Mouse (Mus musculus) layer of hippocampus, adult 11-12 months (tissue): ENCODE measurements around the gene Atp2a3.
A peak's percentile ranks its signal among the peaks of the same experiment; 100 is the strongest.

Experiments used
- DNase-seq: peaks from one replicate; pipeline ENCODE4 v3.0.0; 2022; ENCODE audit warnings: low spot score

Atp2a3 gene

GRCm38 (mm10) chr11:72954216-72954615 is 6.8 kb upstream of the Atp2a3 start:
- no peak for DNase-seq

GRCm38 (mm10) chr11:72955339-72955974 is 5.5 kb upstream of the Atp2a3 start:
- DNase-seq: no peak

- DNase-seq: no peak
Measured at GRCm38 (mm10) chr11:72957318-72957717, 3.7 kb upstream of the Atp2a3 start.

GRCm38 (mm10) chr11:72959924-72960679 is 867 bp upstream of the Atp2a3 start:
- DNase-seq: no peak

GRCm38 (mm10) chr11:72960723-72961071 is 272 bp upstream of the Atp2a3 start:
- no peak for DNase-seq

GRCm38 (mm10) chr11:72962378-72962777 is 1.4 kb downstream of the Atp2a3 start:
- DNase-seq: no peak

GRCm38 (mm10) chr11:72963058-72963788 is 2.3 kb downstream of the Atp2a3 start:
- DNase-seq: no peak

- no peak for DNase-seq
Measured at GRCm38 (mm10) chr11:72963789-72964294, 2.9 kb downstream of the Atp2a3 start.

- DNase-seq: no peak
Measured at GRCm38 (mm10) chr11:72974995-72975503, 14.1 kb downstream of the Atp2a3 start.

- DNase-seq: no peak
Measured at GRCm38 (mm10) chr11:72982516-72982915, 21.5 kb downstream of the Atp2a3 start.

- DNase-seq: no peak
Measured at GRCm38 (mm10) chr11:72983283-72983682, 22.3 kb downstream of the Atp2a3 start.

- no peak for DNase-seq
Measured at GRCm38 (mm10) chr11:72986745-72987144, 25.8 kb downstream of the Atp2a3 start.

- DNase-seq: no peak
Measured at GRCm38 (mm10) chr11:72987234-72987633, 26.3 kb downstream of the Atp2a3 start.

GRCm38 (mm10) chr11:72987807-72988206 is 26.8 kb downstream of the Atp2a3 start:
- DNase-seq: no peak

GRCm38 (mm10) chr11:72989044-72989443 is 28.1 kb downstream of the Atp2a3 start:
- no peak for DNase-seq

GRCm38 (mm10) chr11:72990688-72991087 is 29.7 kb downstream of the Atp2a3 start:
- no peak for DNase-seq

- DNase-seq: no peak
Measured at GRCm38 (mm10) chr11:72991961-72992360, 31.0 kb downstream of the Atp2a3 start.

GRCm38 (mm10) chr11:72996346-72996745 is 35.4 kb downstream of the Atp2a3 start:
- no peak for DNase-seq

- DNase-seq: no peak
Measured at GRCm38 (mm10) chr11:72996781-72997180, 35.8 kb downstream of the Atp2a3 start.

- no peak for DNase-seq
Measured at GRCm38 (mm10) chr11:72997529-72998326, 36.8 kb downstream of the Atp2a3 start.

- DNase-seq: no peak
Measured at GRCm38 (mm10) chr11:72998771-72999170, 37.8 kb downstream of the Atp2a3 start, which contains the start of gene P2rx1. TSS of gene P2rx1 (plus strand) at chr11:72999103.

- DNase-seq: peak; percentile 73
Measured at GRCm38 (mm10) chr11:73001029-73001428, 40.1 kb downstream of the Atp2a3 start.
